Mouse (Mus musculus): ENCODE measurements around the gene Mgrn1.

DNA sequence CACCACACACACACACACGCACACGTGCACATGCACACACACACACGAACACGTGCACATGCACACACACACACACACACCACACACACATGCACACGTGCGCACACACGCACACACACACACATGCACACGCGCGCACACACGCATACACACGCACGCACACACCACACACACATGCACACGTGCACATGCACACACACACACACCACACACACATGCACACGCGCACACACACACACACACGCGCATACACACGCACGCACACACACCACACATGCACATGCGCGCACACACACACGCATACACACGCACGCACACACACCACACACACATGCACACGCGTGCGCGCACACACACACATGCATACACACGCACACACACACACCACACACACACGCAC, 49.4 kb downstream of the Mgrn1 start:
- TF ChIP-seq CTCF (conservative IDR thresholded peaks at IDR 0.05; ENCODE audit: low read length) (no peak), NANOG (IDR thresholded peaks at IDR 0.05; ENCODE audit: borderline replicate concordance, low read length) (no peak)
